Mouse (Mus musculus) neural tube, embryonic 15.5 days (tissue): Measurements from ENCODE around the gene Exoc6b. TPM values are rescaled to one million over a fixed set of nuclear protein-coding genes. Genes with fewer than 3 reads are reported as not detected.

Experiments used
- ATAC-seq: fragments of 200-750 bp; cut with Nextera tagmentation; 2 replicates; pipeline ENCODE4 v1.8.0; 2017; ENCODE audit warnings: mild to moderate bottlenecking, moderate TSS enrichment, moderate library complexity; ENCODE audit not compliant: low FRiP score
- H3K27ac ChIP-seq: fragments of 300-500 bp; sonication (generic); replicated peaks from 2 replicates; pipeline ENCODE4 v1.5.1; 2015; ENCODE audit warnings: mild to moderate bottlenecking, inconsistent platforms
- H3K27me3 ChIP-seq: fragments of 300-500 bp; sonication (generic); replicated peaks from 2 replicates; pipeline ENCODE4 v1.6.1; 2015; ENCODE audit warnings: inconsistent platforms
- H3K36me3 ChIP-seq: fragments of 300-500 bp; sonication (generic); 2 replicates; pipeline ENCODE4 v1.6.1; 2015; ENCODE audit warnings: inconsistent platforms
- H3K4me1 ChIP-seq: fragments of 300-500 bp; sonication (generic); 2 replicates; pipeline ENCODE4 v1.6.1; 2015; ENCODE audit warnings: inconsistent platforms
- H3K4me2 ChIP-seq: fragments of 300-500 bp; sonication (generic); 2 replicates; pipeline ENCODE4 v1.6.1; 2015; ENCODE audit warnings: inconsistent platforms, mild to moderate bottlenecking, moderate library complexity
- H3K4me3 ChIP-seq: fragments of 300-500 bp; sonication (generic); replicated peaks from 2 replicates; pipeline ENCODE4 v1.5.1; 2015; ENCODE audit warnings: mild to moderate bottlenecking, inconsistent platforms
- H3K9ac ChIP-seq: fragments of 300-500 bp; sonication (generic); replicated peaks from 2 replicates; pipeline ENCODE4 v1.6.1; 2015; ENCODE audit warnings: mild to moderate bottlenecking, inconsistent platforms
- H3K9me3 ChIP-seq: fragments of 300-500 bp; sonication (generic); replicated peaks from 2 replicates; pipeline ENCODE4 v1.6.1; 2016; ENCODE audit warnings: inconsistent platforms
- WGBS: fragments of 180-500 bp; shearing (Covaris S2); methylation state at CpG from one replicate; pipeline ENCODE4 v1.1.7; 2015; ENCODE audit warnings: mixed read lengths; 5-methylcytosine and 5-hydroxymethylcytosine counted together
- polyA plus RNA-seq: library from polyadenylated mRNA; unstranded; fragments of >200 nt; fragmentation: Nextera tagmentation; extraction: Ambion mirVana; gene quantifications from 2 replicates; pipeline ENCODE4 v1.2.1, GENCODE M21; 2015

Gene Exoc6b
- polyA plus RNA-seq, 1 experiment from 2014 or later, result 44.5 TPM

- peaks cover 10% of the 10 kb centered on the region for H3K4me1 ChIP-seq
- no peak overlapping the region for H3K27ac ChIP-seq
- no peak overlapping the region for H3K4me3 ChIP-seq
- no peak overlapping the region for H3K4me2 ChIP-seq
- H3K36me3 ChIP-seq, result no peaks in the 10 kb centered on the region
- H3K27me3 ChIP-seq, result no peaks in the 10 kb centered on the region
- no peak for ATAC-seq
- no peak overlapping the region for H3K9ac ChIP-seq
- 79% methylated on average over 3 of the region's 3 CpGs for WGBS
- H3K9me3 ChIP-seq, result no peaks in the 10 kb centered on the region
Observed at GRCm38 (mm10) chr6:84651902-84652301, 417.4 kb downstream of the Exoc6b start.

- H3K9ac ChIP-seq, result no peak overlapping the region
- 54% methylated on average over 4 of the region's 4 CpGs for WGBS
- H3K4me3 ChIP-seq, result no peak overlapping the region
- no peak for ATAC-seq
- H3K4me2 ChIP-seq, result no peak overlapping the region
- H3K4me1 ChIP-seq, result peaks cover 20% of the 10 kb centered on the region
- no peaks in the 10 kb centered on the region for H3K9me3 ChIP-seq
- no peaks in the 10 kb centered on the region for H3K27me3 ChIP-seq
- peak overlapping the region; percentile 54 for H3K27ac ChIP-seq
- H3K36me3 ChIP-seq, result no peaks in the 10 kb centered on the region
Observed at GRCm38 (mm10) chr6:84647197-84647596, 422.1 kb downstream of the Exoc6b start.

GRCm38 (mm10) chr6:84646696-84647095, 422.6 kb downstream of the Exoc6b start:
- Histone ChIP-seq H3K9ac (no peak overlapping the region), H3K4me2 (no peak overlapping the region), H3K27me3 (no peaks in the 10 kb centered on the region), H3K36me3 (no peaks in the 10 kb centered on the region), H3K9me3 (no peaks in the 10 kb centered on the region), H3K4me3 (no peak overlapping the region), H3K4me1 (peaks cover 20% of the 10 kb centered on the region), H3K27ac (no peak overlapping the region; the same call in 1 of the 2 replicates)
- 57% methylated on average over 2 of the region's 2 CpGs for whole genome bisulfite sequencing
- no peak for ATAC-seq

GRCm38 (mm10) chr6:84641062-84641431, 428.3 kb downstream of the Exoc6b start:
- Histone ChIP-seq H3K27me3 (no peaks in the 10 kb centered on the region), H3K27ac (no peak overlapping the region), H3K36me3 (no peaks in the 10 kb centered on the region), H3K4me1 (peaks cover 9% of the 10 kb centered on the region; the same call in 1 of the 2 replicates), H3K9ac (no peak overlapping the region), H3K4me3 (no peak overlapping the region), H3K4me2 (no peak overlapping the region), H3K9me3 (no peaks in the 10 kb centered on the region)
- no peak for ATAC-seq
- WGBS, result 54% methylated on average over 4 of the region's 4 CpGs

GRCm38 (mm10) chr6:84640324-84641061, 428.8 kb downstream of the Exoc6b start:
- Histone ChIP-seq H3K9me3 (no peaks in the 10 kb centered on the region), H3K36me3 (no peaks in the 10 kb centered on the region), H3K27me3 (no peaks in the 10 kb centered on the region), H3K4me3 (no peak overlapping the region), H3K9ac (no peak overlapping the region), H3K4me1 (peaks cover 7% of the 10 kb centered on the region; the same call in 1 of the 2 replicates), H3K27ac (no peak overlapping the region), H3K4me2 (no peak overlapping the region)
- 39% methylated on average over 9 of the region's 9 CpGs for WGBS
- no peak for ATAC-seq

GRCm38 (mm10) chr6:84638206-84638605, 431.1 kb downstream of the Exoc6b start:
- no peak overlapping the region for H3K9ac ChIP-seq
- no peaks in the 10 kb centered on the region for H3K9me3 ChIP-seq
- no peak overlapping the region for H3K4me3 ChIP-seq
- no peak overlapping the region for H3K4me2 ChIP-seq
- no peak for ATAC-seq
- peaks cover 7% of the 10 kb centered on the region; the same call in 1 of the 2 replicates for H3K4me1 ChIP-seq
- no peaks in the 10 kb centered on the region for H3K36me3 ChIP-seq
- H3K27me3 ChIP-seq, result no peaks in the 10 kb centered on the region
- no peak overlapping the region for H3K27ac ChIP-seq

- Histone ChIP-seq H3K27ac (no peak overlapping the region), H3K9me3 (no peaks in the 10 kb centered on the region), H3K36me3 (no peaks in the 10 kb centered on the region), H3K9ac (no peak overlapping the region), H3K4me3 (no peak overlapping the region), H3K27me3 (no peaks in the 10 kb centered on the region), H3K4me2 (no peak overlapping the region), H3K4me1 (no peaks in the 10 kb centered on the region)
- ATAC-seq, result no peak
- WGBS, result 95% methylated on average over 2 of the region's 2 CpGs
Observed at GRCm38 (mm10) chr6:84631588-84631987, 437.7 kb downstream of the Exoc6b start.

- Histone ChIP-seq H3K9me3 (no peaks in the 10 kb centered on the region), H3K27ac (no peak overlapping the region), H3K4me1 (no peaks in the 10 kb centered on the region), H3K9ac (no peak overlapping the region), H3K27me3 (no peaks in the 10 kb centered on the region), H3K4me2 (no peak overlapping the region), H3K4me3 (no peak overlapping the region), H3K36me3 (no peaks in the 10 kb centered on the region)
- no peak for ATAC-seq
- 13% methylated on average over 1 of the region's 1 CpGs for WGBS
Observed at GRCm38 (mm10) chr6:84630276-84630675, 439.0 kb downstream of the Exoc6b start.

GRCm38 (mm10) chr6:84628831-84629230, 440.5 kb downstream of the Exoc6b start:
- Histone ChIP-seq H3K27ac (no peak overlapping the region), H3K4me3 (no peak overlapping the region), H3K27me3 (no peaks in the 10 kb centered on the region), H3K9me3 (no peaks in the 10 kb centered on the region), H3K36me3 (no peaks in the 10 kb centered on the region), H3K9ac (no peak overlapping the region), H3K4me2 (no peak overlapping the region), H3K4me1 (no peaks in the 10 kb centered on the region)
- WGBS, result 95% methylated on average over 5 of the region's 5 CpGs
- no peak for ATAC-seq

GRCm38 (mm10) chr6:84626398-84626797, 442.9 kb downstream of the Exoc6b start:
- Histone ChIP-seq H3K36me3 (no peaks in the 10 kb centered on the region), H3K4me1 (no peaks in the 10 kb centered on the region), H3K4me2 (no peak overlapping the region), H3K9me3 (no peaks in the 10 kb centered on the region), H3K27ac (no peak overlapping the region), H3K27me3 (no peaks in the 10 kb centered on the region), H3K9ac (no peak overlapping the region), H3K4me3 (no peak overlapping the region)
- no peak for ATAC-seq
- 93% methylated on average over 2 of the region's 2 CpGs for WGBS

- 98% methylated on average over 6 of the region's 6 CpGs for WGBS
- no peak overlapping the region for H3K4me3 ChIP-seq
- ATAC-seq, result no peak
- H3K27me3 ChIP-seq, result no peaks in the 10 kb centered on the region
- H3K4me2 ChIP-seq, result no peak overlapping the region
- H3K4me1 ChIP-seq, result no peaks in the 10 kb centered on the region
- H3K9me3 ChIP-seq, result no peaks in the 10 kb centered on the region
- H3K9ac ChIP-seq, result no peak overlapping the region
- H3K36me3 ChIP-seq, result peaks cover 32% of the 10 kb centered on the region
- no peak overlapping the region for H3K27ac ChIP-seq
Observed at GRCm38 (mm10) chr6:84619166-84619565, 450.1 kb downstream of the Exoc6b start.

- 92% methylated on average over 1 of the region's 1 CpGs for WGBS
Observed at GRCm38 (mm10) chr6:84617051-84617450, 452.3 kb downstream of the Exoc6b start.

More at GRCm38 (mm10) chr6:84617051-84617450, 452.3 kb downstream of the Exoc6b start:
- no peaks in the 10 kb centered on the region for H3K9me3 ChIP-seq
- H3K4me1 ChIP-seq, result no peaks in the 10 kb centered on the region
- no peak overlapping the region for H3K4me2 ChIP-seq
- no peak overlapping the region for H3K4me3 ChIP-seq
- no peak overlapping the region for H3K9ac ChIP-seq
- ATAC-seq, result no peak
- H3K36me3 ChIP-seq, result peaks cover 32% of the 10 kb centered on the region
- no peaks in the 10 kb centered on the region for H3K27me3 ChIP-seq
- H3K27ac ChIP-seq, result no peak overlapping the region
